Mouse (Mus musculus) E14TG2a.4 (cell line): ENCODE results near the gene Plce1.

Experiments used
- H3K27me3 ChIP-seq: 2 replicates; pipeline ENCODE4 v1.6.1; 2014; ENCODE audit warnings: low read length, control low read depth; ENCODE audit not compliant: insufficient read depth
- H3K36me3 ChIP-seq: 2 replicates; pipeline ENCODE4 v1.6.1; 2014; ENCODE audit warnings: low read length, control low read depth; ENCODE audit not compliant: insufficient read depth
- H3K4me1 ChIP-seq: replicated peaks from 2 replicates; pipeline ENCODE4 v1.6.1; 2014; ENCODE audit warnings: low read depth, low read length, control low read depth
- H3K4me3 ChIP-seq: replicated peaks from 2 replicates; pipeline ENCODE4 v1.5.1; 2014; ENCODE audit warnings: mild to moderate bottlenecking, low read length
- H3K9me3 ChIP-seq: 2 replicates; pipeline ENCODE4 v1.6.1; 2014; ENCODE audit warnings: low read length, control low read depth
- CTCF ChIP-seq: conservative IDR thresholded peaks from 2 replicates; pipeline ENCODE4 v1.5.1; 2014; ENCODE audit warnings: low read length
- NANOG ChIP-seq: IDR thresholded peaks from 2 replicates; pipeline ENCODE4 v1.6.1; 2014; ENCODE audit warnings: borderline replicate concordance, low read length, mixed read lengths
- POU5F1 ChIP-seq: IDR thresholded peaks from 2 replicates; pipeline ENCODE4 v1.6.1; 2014; ENCODE audit warnings: low read length, borderline replicate concordance

Gene Plce1

DNA sequence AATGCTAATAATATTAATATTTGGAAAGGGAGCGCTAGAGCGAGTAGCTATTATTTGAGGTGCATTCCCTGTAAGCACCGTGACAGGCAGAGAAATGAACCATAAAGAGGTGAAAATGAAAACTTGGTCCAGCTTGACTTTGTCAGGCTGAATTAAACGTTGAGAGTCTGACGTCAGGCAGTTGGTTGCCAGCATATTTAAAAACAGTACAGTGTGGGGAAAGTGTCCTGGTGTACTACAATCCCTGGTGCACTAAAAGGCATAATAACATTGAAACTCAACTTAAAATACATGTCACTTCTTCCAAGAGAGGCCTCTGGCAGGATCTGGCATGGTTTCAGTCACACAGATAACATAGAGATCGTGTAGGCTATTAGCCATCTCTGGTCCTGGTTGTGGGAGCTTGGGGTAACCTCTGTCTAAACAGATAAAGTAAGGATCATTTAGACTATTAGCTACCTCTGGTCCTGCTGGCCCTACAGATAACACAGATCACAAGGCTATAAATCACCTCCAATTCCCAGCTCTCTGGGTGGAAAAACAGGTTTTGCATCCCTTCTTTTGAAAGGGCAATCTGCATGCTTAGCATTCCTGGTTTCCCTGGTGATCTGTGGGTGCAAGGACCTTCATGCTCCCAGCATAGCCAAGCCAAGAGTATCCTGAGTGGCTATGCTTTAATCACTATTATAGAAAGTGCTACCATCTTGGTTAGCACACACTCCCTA, 164.1 kb downstream of the Plce1 start:
- no peaks in the 10 kb centered on the region for H3K9me3 ChIP-seq
- H3K4me1 ChIP-seq, result peaks cover 13% of the 10 kb centered on the region; the same call in 1 of the 2 replicates
- no peak for TF ChIP-seq CTCF
- TF ChIP-seq NANOG, result no peak
- no peak for TF ChIP-seq POU5F1
- no peaks in the 10 kb centered on the region for H3K27me3 ChIP-seq
- H3K36me3 ChIP-seq, result no peaks in the 10 kb centered on the region
- H3K4me3 ChIP-seq, result no peak overlapping the region

DNA sequence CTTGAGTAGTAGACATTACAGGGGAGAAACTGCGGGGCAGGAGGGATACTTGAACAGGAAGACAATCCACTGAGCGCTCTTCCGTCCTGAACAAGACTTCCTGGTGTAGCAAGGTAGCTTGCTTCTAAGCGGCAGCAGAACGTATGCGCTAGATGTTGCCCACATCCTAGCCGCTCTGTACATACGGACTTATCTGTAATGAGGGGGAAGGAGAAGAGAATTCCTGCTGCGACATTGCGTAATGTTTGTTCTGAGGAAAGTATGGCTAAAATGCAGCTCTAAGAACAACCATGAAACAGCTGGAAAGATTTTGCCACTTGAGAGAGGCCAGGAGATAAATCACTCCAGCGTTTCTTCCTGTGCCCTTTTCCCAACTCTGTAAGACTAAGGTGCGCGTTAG, 177.1 kb downstream of the Plce1 start:
- H3K36me3 ChIP-seq, result no peaks in the 10 kb centered on the region
- TF ChIP-seq NANOG (no peak), POU5F1 (no peak), CTCF (no peak)
- no peaks in the 10 kb centered on the region for H3K27me3 ChIP-seq
- no peak overlapping the region for H3K4me3 ChIP-seq
- H3K4me1 ChIP-seq, result peaks cover under 1% of the 10 kb centered on the region; the same call in 1 of the 2 replicates
- H3K9me3 ChIP-seq, result peaks cover 37% of the 10 kb centered on the region

DNA sequence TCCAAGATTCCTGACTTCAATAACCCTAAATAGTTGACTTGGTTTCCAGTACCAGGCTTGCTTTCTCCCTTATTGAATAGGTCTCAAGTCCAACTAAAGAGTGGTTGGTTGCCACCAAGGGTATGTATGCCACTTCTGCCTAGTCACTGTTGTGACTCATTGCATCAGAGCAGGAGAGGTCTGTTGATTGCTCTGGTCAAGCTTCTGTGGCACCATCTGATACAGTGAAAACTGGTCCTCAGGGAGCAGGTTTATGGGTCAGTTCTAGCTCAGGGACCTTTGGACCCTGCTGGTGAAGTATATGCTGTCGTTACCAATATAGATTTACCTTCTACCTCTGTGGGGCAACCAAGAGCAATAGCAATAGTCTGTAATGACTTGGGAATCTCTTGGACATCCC, 184.5 kb downstream of the Plce1 start:
- H3K4me1 ChIP-seq, result no peaks in the 10 kb centered on the region
- H3K27me3 ChIP-seq, result no peaks in the 10 kb centered on the region
- no peak for TF ChIP-seq POU5F1
- TF ChIP-seq CTCF, result no peak
- no peak for TF ChIP-seq NANOG
- H3K9me3 ChIP-seq, result peaks cover 6% of the 10 kb centered on the region; the same call in 1 of the 2 replicates
- no peak overlapping the region for H3K4me3 ChIP-seq
- H3K36me3 ChIP-seq, result no peaks in the 10 kb centered on the region

DNA sequence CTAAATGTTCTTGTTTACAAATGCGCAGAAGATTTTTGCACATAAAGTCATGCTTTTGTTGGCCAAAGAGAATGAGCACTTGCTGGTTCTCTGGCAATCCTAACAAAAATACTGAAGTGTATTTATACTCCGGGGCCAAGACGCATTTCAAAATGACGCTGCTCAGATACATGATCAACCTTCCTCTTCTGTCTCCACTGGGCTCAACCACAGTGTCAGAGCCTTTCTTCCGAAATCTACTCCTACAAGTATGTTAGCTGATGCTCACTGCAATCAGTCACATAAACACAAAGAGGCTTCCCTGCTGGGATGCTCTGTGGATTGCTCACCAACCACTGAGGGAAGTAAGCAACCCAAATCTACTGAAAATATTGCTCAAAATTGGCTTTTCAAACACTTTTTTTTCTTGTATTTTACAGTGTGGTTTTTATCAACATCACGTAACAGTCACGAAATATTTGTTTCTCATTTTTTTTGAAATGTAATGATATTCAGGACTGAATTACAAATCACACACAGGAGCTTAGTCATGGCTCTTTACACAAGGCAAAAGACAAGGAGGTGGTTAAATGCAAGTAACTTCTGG, 191.2 kb downstream of the Plce1 start:
- TF ChIP-seq POU5F1 (no peak), CTCF (no peak), NANOG (no peak)
- H3K36me3 ChIP-seq, result no peaks in the 10 kb centered on the region
- H3K9me3 ChIP-seq, result peaks cover 6% of the 10 kb centered on the region; the same call in 1 of the 2 replicates
- no peaks in the 10 kb centered on the region for H3K4me1 ChIP-seq
- no peak overlapping the region for H3K4me3 ChIP-seq
- no peaks in the 10 kb centered on the region for H3K27me3 ChIP-seq

DNA sequence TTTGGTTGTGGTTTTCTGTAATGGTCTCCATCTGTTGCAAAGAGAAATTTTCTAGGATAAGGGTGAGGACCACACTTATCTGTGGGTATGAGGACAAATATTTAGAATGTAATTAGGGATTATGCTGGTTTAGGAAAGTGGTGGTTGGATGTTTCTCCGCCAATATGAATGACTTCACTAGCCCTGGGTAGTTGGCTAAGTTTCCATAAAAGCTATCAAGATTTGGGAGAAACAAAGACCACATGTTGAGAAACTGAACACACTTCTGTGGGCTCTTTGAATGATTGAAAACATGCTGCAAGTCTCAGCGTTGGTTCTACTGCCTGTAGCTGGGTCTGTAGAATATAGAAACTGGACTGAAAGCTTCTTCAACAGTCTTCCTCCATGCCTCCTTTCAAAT, 193.0 kb downstream of the Plce1 start:
- Histone ChIP-seq H3K27me3 (no peaks in the 10 kb centered on the region), H3K4me1 (no peaks in the 10 kb centered on the region), H3K36me3 (no peaks in the 10 kb centered on the region), H3K9me3 (0 out of 2 replicates have a peak, but pooled peaks cover 5% of the 10 kb centered on the region), H3K4me3 (no peak overlapping the region)
- TF ChIP-seq NANOG (no peak), CTCF (no peak), POU5F1 (no peak)

DNA sequence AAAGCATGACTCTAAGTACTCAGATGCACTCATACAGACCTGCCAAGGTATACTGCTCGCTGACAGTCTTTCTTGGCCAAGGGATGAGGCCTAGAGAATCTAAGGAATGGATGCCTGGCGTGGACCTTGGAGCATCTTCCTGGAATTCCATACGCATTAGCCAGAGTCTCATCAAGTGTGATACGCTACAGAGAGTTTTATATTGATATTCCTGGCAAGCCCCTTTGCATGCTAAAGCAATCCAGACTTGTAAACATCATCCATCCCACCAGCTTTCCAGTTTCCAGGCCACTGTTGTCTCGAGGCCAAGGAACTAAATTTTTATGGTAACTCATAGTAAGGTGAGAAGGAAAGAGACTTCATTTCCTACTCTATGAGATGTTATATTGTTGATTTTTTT, 197.7 kb downstream of the Plce1 start:
- Histone ChIP-seq H3K27me3 (no peaks in the 10 kb centered on the region), H3K9me3 (no peaks in the 10 kb centered on the region), H3K4me3 (no peak overlapping the region), H3K36me3 (no peaks in the 10 kb centered on the region), H3K4me1 (peaks cover 10% of the 10 kb centered on the region)
- no peak for TF ChIP-seq NANOG
- TF ChIP-seq POU5F1, result no peak
- no peak for TF ChIP-seq CTCF

- Histone ChIP-seq H3K4me3 (no peak overlapping the region), H3K4me1 (peaks cover 10% of the 10 kb centered on the region), H3K27me3 (no peaks in the 10 kb centered on the region), H3K9me3 (no peaks in the 10 kb centered on the region), H3K36me3 (no peaks in the 10 kb centered on the region)
- no peak for TF ChIP-seq CTCF
- no peak for TF ChIP-seq POU5F1
- no peak for TF ChIP-seq NANOG
Observed at GRCm38 (mm10) chr19:38679520-38679919, 198.6 kb downstream of the Plce1 start.

GRCm38 (mm10) chr19:38687326-38687725, 206.4 kb downstream of the Plce1 start:
- Histone ChIP-seq H3K36me3 (no peaks in the 10 kb centered on the region), H3K9me3 (no peaks in the 10 kb centered on the region), H3K4me3 (no peak overlapping the region), H3K27me3 (no peaks in the 10 kb centered on the region), H3K4me1 (peaks cover 36% of the 10 kb centered on the region)
- TF ChIP-seq CTCF, result no peak
- no peak for TF ChIP-seq POU5F1
